Mouse (Mus musculus) heart, postnatal 14 days (tissue): ENCODE measurements around the gene Ost4. TPM values are rescaled to one million over a fixed set of nuclear protein-coding genes. Genes with fewer than 3 reads are reported as not detected.

ENCODE experiments used
- DNase-seq, 2 experiments: peaks; one replicate each; pipeline ENCODE4 v3.0.0; 2021 to 2022
- intact Hi-C: fragments of 180-260 bp; cut with DNase I; formaldehyde crosslinking; loops from one replicate; pipeline ENCODE4 v1.15.1; 2025
- long read RNA-seq, 2 experiments: library from polyadenylated mRNA; stranded (forward); transcript quantifications; one replicate each; pipeline ENCODE4 v2.0.0; 2021
- total RNA-seq, 2 experiments: library from RNA; stranded (reverse); gene quantifications; 2 replicates each; pipeline ENCODE4 v1.2.3; 2021

Ost4 gene
- 100 to 1,000 TPM; 145 to 146 TPM for total RNA-seq
- long read RNA-seq, experiment 1, transcript Ost4-202 (3 exons, 1,144 nt), result major isoform, 29 of 50 reads
- long read RNA-seq, experiment 1, transcript Ost4-201 (2 exons, 576 nt), result minor isoform, 21 of 50 reads
- long read RNA-seq, experiment 1, partial matches to known transcripts, result 0 of 50 reads
- long read RNA-seq, experiment 1, other reads (novel, unspliced or antisense), result 0 of 50 reads
- long read RNA-seq, experiment 2, transcript Ost4-202 (3 exons, 1,144 nt), result major isoform, 48 of 59 reads
- long read RNA-seq, experiment 2, transcript Ost4-201 (2 exons, 576 nt), result minor isoform, 11 of 59 reads
- long read RNA-seq, experiment 2, partial matches to known transcripts, result 0 of 59 reads
- long read RNA-seq, experiment 2, other reads (novel, unspliced or antisense), result 0 of 59 reads

- intact Hi-C loops, result loop anchor here (2.0 kb wide), 1 partner anchor 19 kb away; the partner anchor contains the start of gene Agbl5
These were observed at the start of gene Ost4 for GRCm38 (mm10) chr5:30907413-30908059. Ost4 (minus strand) TSS chr5:30907788.

GRCm38 (mm10) chr5:30955751-30956150 is 48.2 kb upstream of the Ost4 start:
- intact Hi-C loops, result loop anchor here (5.0 kb wide), 1 partner anchor 33 kb away; the partner anchor contains the start of gene Khk
- DNase-seq, result no peak

More at GRCm38 (mm10) chr5:30907413-30908059, at the start of gene Ost4:
- DNase-seq, result peak; percentile 98 to 99

GRCm38 (mm10) chr5:30954556-30954955 is 47.0 kb upstream of the Ost4 start:
- intact Hi-C loops, result no loop called here
- DNase-seq, result no peak

- intact Hi-C loops, result no loop called here
- DNase-seq, result no peak
These were observed 46.5 kb upstream of the Ost4 start for GRCm38 (mm10) chr5:30954065-30954464.

- intact Hi-C loops, result no loop called here
- no peak for DNase-seq
These were observed 45.0 kb upstream of the Ost4 start for GRCm38 (mm10) chr5:30952551-30952950.

- intact Hi-C loops, result no loop called here
- no peak for DNase-seq
These were observed 44.1 kb upstream of the Ost4 start for GRCm38 (mm10) chr5:30951706-30952105.

GRCm38 (mm10) chr5:30950922-30951321 is 43.3 kb upstream of the Ost4 start:
- intact Hi-C loops, result no loop called here
- DNase-seq, result no peak

GRCm38 (mm10) chr5:30950451-30950850 is 42.9 kb upstream of the Ost4 start:
- intact Hi-C loops, result no loop called here
- DNase-seq, result peak; percentile 39 to 45

- peak; percentile 94 to 95 for DNase-seq
- intact Hi-C loops, result no loop called here
These were observed 42.2 kb upstream of the Ost4 start for GRCm38 (mm10) chr5:30949654-30950326.

GRCm38 (mm10) chr5:30948620-30949019 is 41.0 kb upstream of the Ost4 start:
- intact Hi-C loops, result no loop called here
- DNase-seq, result no peak

GRCm38 (mm10) chr5:30944956-30945781 is 37.6 kb upstream of the Ost4 start, which contains the start of gene Cgref1:
Cgref1 (minus strand) TSS chr5:30945591.
- intact Hi-C loops, result no loop called here
- peak; percentile 46 to 64 for DNase-seq

GRCm38 (mm10) chr5:30944344-30944743 is 36.8 kb upstream of the Ost4 start:
- no peak for DNase-seq
- intact Hi-C loops, result no loop called here

- DNase-seq, result no peak
- intact Hi-C loops, result no loop called here
These were observed 35.4 kb upstream of the Ost4 start for GRCm38 (mm10) chr5:30943004-30943403.

- DNase-seq, result no peak
- intact Hi-C loops, result no loop called here
These were observed 27.3 kb upstream of the Ost4 start for GRCm38 (mm10) chr5:30934725-30935461.

- DNase-seq, result no peak
- intact Hi-C loops, result no loop called here
These were observed 26.1 kb upstream of the Ost4 start for GRCm38 (mm10) chr5:30933705-30934104.

- intact Hi-C loops, result loop anchor here (2.0 kb wide), 1 partner anchor 63 kb away; no protein-coding TSS in a partner anchor
- no peak for DNase-seq
These were observed 23.8 kb upstream of the Ost4 start for GRCm38 (mm10) chr5:30931378-30931777.

GRCm38 (mm10) chr5:30930846-30931245 is 23.3 kb upstream of the Ost4 start:
- intact Hi-C loops, result loop anchor here (1.0 to 2.0 kb wide), 2 partner anchors 64 to 73 kb away; no protein-coding TSS in a partner anchor
- no peak for DNase-seq

- peak; percentile 78 to 90 for DNase-seq
- intact Hi-C loops, result loop anchor here (1.0 to 2.0 kb wide), 2 partner anchors 65 to 74 kb away; no protein-coding TSS in a partner anchor
These were observed 22.5 kb upstream of the Ost4 start for GRCm38 (mm10) chr5:30930121-30930520.

GRCm38 (mm10) chr5:30927945-30928529 is 20.4 kb upstream of the Ost4 start:
- no peak for DNase-seq
- intact Hi-C loops, result no loop called here
